Mouse (Mus musculus) cerebellum, adult 2 months (tissue): Measurements from ENCODE around the gene Slc16a3.

Experiments used
- CTCF ChIP-seq: fragments of 200-500 bp; IDR thresholded peaks from 2 replicates; pipeline ENCODE4 v1.5.1; 2011; ENCODE audit warnings: low read depth, mild to moderate bottlenecking, control low read depth, low read length, moderate library complexity, borderline replicate concordance; ENCODE audit not compliant: insufficient read depth
- POLR2A ChIP-seq: fragments of 200-500 bp; IDR thresholded peaks from 2 replicates; pipeline ENCODE4 v1.6.1; 2011; ENCODE audit warnings: low read length, control low read depth, borderline replicate concordance; ENCODE audit not compliant: insufficient read depth

DNA sequence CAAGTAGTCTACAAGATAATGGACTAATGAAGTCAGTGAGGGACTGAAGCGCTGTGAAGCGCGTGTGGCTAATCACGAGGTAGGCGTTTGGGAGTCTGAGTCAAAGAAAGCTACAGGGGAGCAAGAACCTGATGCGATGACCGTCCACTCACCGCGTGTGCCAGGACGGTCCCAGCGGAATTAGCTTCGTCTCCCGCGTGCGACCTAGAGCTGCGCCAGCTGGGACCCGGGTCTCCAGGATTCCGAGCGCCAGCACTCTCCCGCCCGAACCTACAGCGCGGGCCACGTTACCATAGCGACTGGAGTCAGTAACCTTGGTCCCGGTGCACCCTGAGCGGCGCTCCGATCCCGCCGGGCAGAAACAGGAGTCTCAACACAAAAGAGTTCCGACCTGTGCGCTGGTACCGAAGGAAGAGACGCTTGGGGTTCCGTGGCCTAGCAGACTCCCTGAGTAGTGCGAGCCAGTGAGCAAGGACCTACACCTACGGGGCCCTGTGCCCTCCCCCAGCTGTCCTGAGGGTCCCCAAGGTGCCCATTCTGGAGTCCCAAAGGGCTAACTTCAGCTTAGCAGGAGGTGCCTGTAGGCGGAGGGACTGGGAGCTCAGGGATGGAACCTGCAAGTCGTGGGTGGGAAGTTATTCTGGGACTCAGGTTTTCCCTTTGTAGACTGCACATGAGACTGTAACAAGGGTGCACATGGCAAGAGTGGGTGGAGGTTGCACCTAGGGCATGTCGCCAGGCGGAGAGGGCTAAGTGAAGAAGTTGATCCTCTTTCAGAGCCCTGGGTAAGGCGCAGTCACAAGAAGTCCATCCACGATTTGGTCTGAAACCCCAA, 15.5 kb upstream of the Slc16a3 start, which contains the start of gene Ccdc57:
- TF ChIP-seq POLR2A (peak; percentile 36; the same call in 1 of the 2 replicates), CTCF (no peak)
